Mouse (Mus musculus) small intestine, adult 2 months (tissue): Measurements from ENCODE around the gene Atp1b4.

Experiments used
- CTCF ChIP-seq: fragments of 200-500 bp; IDR thresholded peaks from 2 replicates; pipeline ENCODE4 v1.5.1; 2012; ENCODE audit warnings: low read depth, mild to moderate bottlenecking, control low read depth, inconsistent platforms, low read length, moderate library complexity, mixed read lengths; ENCODE audit not compliant: insufficient replicate concordance, insufficient read length; ENCODE audit errors: extremely low read depth
- POLR2A ChIP-seq: fragments of 200-500 bp; IDR thresholded peaks from 2 replicates; pipeline ENCODE4 v1.6.1; 2012; ENCODE audit warnings: low read depth, mild to moderate bottlenecking, control low read depth, inconsistent platforms, low read length, moderate library complexity

- TF ChIP-seq CTCF (no peak), POLR2A (no peak)
Observed at GRCm38 (mm10) chrX:38313626-38314210, 2.3 kb upstream of the Atp1b4 start.
